Mouse (Mus musculus) ovary, postnatal 14 days (tissue): Measurements from ENCODE around the gene Cpne4.

Experiments
- DNase-seq: peaks from one replicate; pipeline ENCODE4 v3.0.0; 2022; ENCODE audit warnings: low spot score

Cpne4 gene

GRCm38 (mm10) chr9:105048351-105048750 lies 501.3 kb downstream of the Cpne4 start:
- DNase-seq, result no peak

GRCm38 (mm10) chr9:105049636-105050035 lies 502.6 kb downstream of the Cpne4 start:
- no peak for DNase-seq

GRCm38 (mm10) chr9:105050257-105050656 lies 503.2 kb downstream of the Cpne4 start:
- no peak for DNase-seq

GRCm38 (mm10) chr9:105053147-105053557 lies 506.1 kb downstream of the Cpne4 start, which contains the start of gene Mrpl3:
TSS of gene Mrpl3 (plus strand) at chr9:105053239.
- peak; percentile 86 for DNase-seq

GRCm38 (mm10) chr9:105053812-105054211 lies 506.7 kb downstream of the Cpne4 start:
- no peak for DNase-seq

GRCm38 (mm10) chr9:105069106-105069505 lies 522.0 kb downstream of the Cpne4 start:
- DNase-seq, result no peak

GRCm38 (mm10) chr9:105072991-105073748 lies 526.1 kb downstream of the Cpne4 start:
- DNase-seq, result no peak

GRCm38 (mm10) chr9:105074851-105075250 lies 527.8 kb downstream of the Cpne4 start:
- DNase-seq, result no peak

- DNase-seq, result no peak
These were observed 529.8 kb downstream of the Cpne4 start for GRCm38 (mm10) chr9:105076756-105077424.

- DNase-seq, result no peak
These were observed 531.4 kb downstream of the Cpne4 start for GRCm38 (mm10) chr9:105078460-105078859.

- DNase-seq, result no peak
These were observed 533.2 kb downstream of the Cpne4 start for GRCm38 (mm10) chr9:105080246-105080645.
